Mouse (Mus musculus) small intestine, adult 2 months (tissue): ENCODE data around the gene Mlph.

ENCODE experiments used
- CTCF ChIP-seq: fragments of 200-500 bp; IDR thresholded peaks from 2 replicates; pipeline ENCODE4 v1.5.1; 2012; ENCODE audit warnings: low read depth, mild to moderate bottlenecking, control low read depth, inconsistent platforms, low read length, moderate library complexity, mixed read lengths; ENCODE audit not compliant: insufficient replicate concordance, insufficient read length; ENCODE audit errors: extremely low read depth
- POLR2A ChIP-seq: fragments of 200-500 bp; IDR thresholded peaks from 2 replicates; pipeline ENCODE4 v1.6.1; 2012; ENCODE audit warnings: low read depth, mild to moderate bottlenecking, control low read depth, inconsistent platforms, low read length, moderate library complexity

DNA sequence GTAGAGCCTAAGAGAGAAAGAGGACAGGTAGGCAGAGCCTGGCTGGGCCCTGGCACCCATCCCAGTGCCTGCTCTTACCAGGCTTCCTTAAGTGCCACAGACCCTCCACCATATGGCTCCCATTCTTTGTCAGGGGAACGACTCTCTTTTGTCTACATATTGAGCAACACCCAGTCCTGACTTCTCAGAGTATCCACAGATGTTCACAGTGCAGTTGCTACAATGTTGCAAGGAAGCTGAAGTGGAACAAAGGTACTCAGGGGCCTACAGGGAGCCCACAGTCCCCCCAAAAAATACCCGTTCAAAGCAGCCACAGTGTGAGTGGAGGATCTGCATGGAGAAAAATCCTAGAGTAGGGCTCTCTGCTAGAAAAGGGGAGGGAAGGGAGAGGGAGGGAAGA is 38.9 kb upstream of the Mlph start:
- TF ChIP-seq CTCF (no peak), POLR2A (no peak)
